Mouse (Mus musculus): ENCODE results near the gene Bpifb4. TPM values are rescaled to one million over a fixed set of nuclear protein-coding genes. Genes with fewer than 3 reads are reported as not detected.
A peak's percentile ranks its signal among the peaks of the same experiment; 100 is the strongest.

The Bpifb4 gene
- total RNA-seq (2021) = not detected

GRCm38 (mm10) chr2:153937843-153938242, at the start of gene Bpifb4:
Gene Bpifb4 (plus strand): TSS chr2:153938212.
- no peak for DNase-seq (ENCODE audit: extremely low spot score in 1 of 2, low spot score in 1 of 2)

GRCm38 (mm10) chr2:153899111-153899510, 38.9 kb upstream of the Bpifb4 start:
- no peak for DNase-seq (ENCODE audit: extremely low spot score in 1 of 2, low spot score in 1 of 2)

GRCm38 (mm10) chr2:153900088-153900487, 37.9 kb upstream of the Bpifb4 start, which contains the start of gene Bpifb6:
Gene Bpifb6 (plus strand): TSS chr2:153900388.
- no peak for DNase-seq (ENCODE audit: extremely low spot score in 1 of 2, low spot score in 1 of 2)

GRCm38 (mm10) chr2:153902726-153903125, 35.3 kb upstream of the Bpifb4 start:
- no peak for DNase-seq (ENCODE audit: extremely low spot score in 1 of 2, low spot score in 1 of 2)

- DNase-seq (ENCODE audit: extremely low spot score in 1 of 2, low spot score in 1 of 2) = no peak
Measured at GRCm38 (mm10) chr2:153906626-153907025, 31.4 kb upstream of the Bpifb4 start.

GRCm38 (mm10) chr2:153914151-153914550, 23.9 kb upstream of the Bpifb4 start:
- DNase-seq (ENCODE audit: extremely low spot score in 1 of 2, low spot score in 1 of 2) = no peak

- no peak for DNase-seq (ENCODE audit: extremely low spot score in 1 of 2, low spot score in 1 of 2)
Measured at GRCm38 (mm10) chr2:153917930-153918329, 20.1 kb upstream of the Bpifb4 start, which contains the start of gene Bpifb3. Gene Bpifb3 (plus strand): TSS chr2:153918230.

GRCm38 (mm10) chr2:153921246-153921645, 16.8 kb upstream of the Bpifb4 start:
- no peak for DNase-seq (ENCODE audit: extremely low spot score in 1 of 2, low spot score in 1 of 2)

GRCm38 (mm10) chr2:153929871-153930413, 8.1 kb upstream of the Bpifb4 start:
- peak; percentile 31 to 64 for DNase-seq (ENCODE audit: extremely low spot score in 1 of 2, low spot score in 1 of 2)

GRCm38 (mm10) chr2:153931125-153931524, 6.9 kb upstream of the Bpifb4 start:
- DNase-seq (ENCODE audit: extremely low spot score in 1 of 2, low spot score in 1 of 2) = no peak

- DNase-seq (ENCODE audit: extremely low spot score in 1 of 2, low spot score in 1 of 2) = no peak
Measured at GRCm38 (mm10) chr2:153933311-153933710, 4.7 kb upstream of the Bpifb4 start.

- DNase-seq (ENCODE audit: extremely low spot score in 1 of 2, low spot score in 1 of 2) = no peak
Measured at GRCm38 (mm10) chr2:153935348-153935747, 2.7 kb upstream of the Bpifb4 start.

- peak; percentile 67 to 83 for DNase-seq (ENCODE audit: extremely low spot score in 1 of 2, low spot score in 1 of 2)
Measured at GRCm38 (mm10) chr2:153943537-153943936, 5.5 kb downstream of the Bpifb4 start.

GRCm38 (mm10) chr2:153944567-153944966, 6.6 kb downstream of the Bpifb4 start:
- no peak for DNase-seq (ENCODE audit: extremely low spot score in 1 of 2, low spot score in 1 of 2)

- peak; percentile 63 to 83 for DNase-seq (ENCODE audit: extremely low spot score in 1 of 2, low spot score in 1 of 2)
Measured at GRCm38 (mm10) chr2:153952897-153953296, 14.9 kb downstream of the Bpifb4 start.

GRCm38 (mm10) chr2:153953836-153954235, 15.8 kb downstream of the Bpifb4 start:
- DNase-seq (ENCODE audit: extremely low spot score in 1 of 2, low spot score in 1 of 2) = peak in 1 of 2 experiments; percentile 39

GRCm38 (mm10) chr2:153962821-153963331, 24.9 kb downstream of the Bpifb4 start:
- no peak for DNase-seq (ENCODE audit: extremely low spot score in 1 of 2, low spot score in 1 of 2)

- no peak for DNase-seq (ENCODE audit: extremely low spot score in 1 of 2, low spot score in 1 of 2)
Measured at GRCm38 (mm10) chr2:153963334-153963733, 25.3 kb downstream of the Bpifb4 start.

GRCm38 (mm10) chr2:153970221-153970620, 32.2 kb downstream of the Bpifb4 start:
- no peak for DNase-seq (ENCODE audit: extremely low spot score in 1 of 2, low spot score in 1 of 2)

- DNase-seq (ENCODE audit: extremely low spot score in 1 of 2, low spot score in 1 of 2) = no peak
Measured at GRCm38 (mm10) chr2:153974582-153974981, 36.6 kb downstream of the Bpifb4 start, which contains the start of gene Bpifa6. Gene Bpifa6 (plus strand): TSS chr2:153974945.

GRCm38 (mm10) chr2:153995770-153996169, 57.8 kb downstream of the Bpifb4 start:
- peak; percentile 54 to 84 for DNase-seq (ENCODE audit: extremely low spot score in 1 of 2, low spot score in 1 of 2)

GRCm38 (mm10) chr2:154000501-154000900, 62.5 kb downstream of the Bpifb4 start:
- no peak for DNase-seq (ENCODE audit: extremely low spot score in 1 of 2, low spot score in 1 of 2)

Measured in layer of hippocampus, postnatal 25 days (tissue).